Mouse (Mus musculus): ENCODE measurements around the gene Dlat. TPM values are rescaled to one million over a fixed set of nuclear protein-coding genes. Genes with fewer than 3 reads are reported as not detected.
A peak's percentile ranks its signal among the peaks of the same experiment; 100 is the strongest.
"Not testable (repeated sequence)": the region's sequence is repeated elsewhere in the genome, so short reads cannot be mapped to it uniquely, and the experiment has no call there.

Dlat gene
- polyA plus RNA-seq, 1 experiment, result 5.2 TPM

GRCm38 (mm10) chr9:50658941-50659388, 615 bp downstream of the Dlat start:
- no peak overlapping the region for H3K27ac ChIP-seq (ENCODE audit: insufficient read depth, low read length)
- no peak for DNase-seq (ENCODE audit: low read depth in 1 of 2, low spot score in 2 of 2)
- H3K4me1 ChIP-seq (ENCODE audit: control insufficient read depth, insufficient read depth, insufficient read length), result peaks cover 6% of the 10 kb centered on the region
- WGBS, result 1% methylated on average over 28 of the region's 28 CpGs
- no peak for TF ChIP-seq CTCF (IDR thresholded peaks at IDR 0.05; ENCODE audit: extremely low read depth, insufficient read depth, insufficient read length, insufficient replicate concordance)
- TF ChIP-seq POLR2A (IDR thresholded peaks at IDR 0.05; ENCODE audit: low read depth, low read length), result no peak
- H3K27me3 ChIP-seq (ENCODE audit: control insufficient read depth, insufficient read depth, low read length), result no peaks in the 10 kb centered on the region
- H3K36me3 ChIP-seq (ENCODE audit: control insufficient read depth, insufficient read depth, low read length), result peaks cover 3% of the 10 kb centered on the region; the same call in 1 of the 2 replicates
- H3K4me3 ChIP-seq (ENCODE audit: extremely low read depth, insufficient read depth, insufficient read length), result peak overlapping the region; percentile 98

- Histone ChIP-seq H3K27ac (ENCODE audit: insufficient read depth, low read length) (no peak overlapping the region), H3K4me3 (ENCODE audit: extremely low read depth, insufficient read depth, insufficient read length) (peak overlapping the region; percentile 98), H3K36me3 (ENCODE audit: control insufficient read depth, insufficient read depth, low read length) (peaks cover 5% of the 10 kb centered on the region; the same call in 1 of the 2 replicates), H3K27me3 (ENCODE audit: control insufficient read depth, insufficient read depth, low read length) (no peaks in the 10 kb centered on the region), H3K4me1 (ENCODE audit: control insufficient read depth, insufficient read depth, insufficient read length) (peaks cover 6% of the 10 kb centered on the region)
- 17% methylated on average over 5 of the region's 5 CpGs for WGBS
- no peak for TF ChIP-seq CTCF (IDR thresholded peaks at IDR 0.05; ENCODE audit: extremely low read depth, insufficient read depth, insufficient read length, insufficient replicate concordance)
- no peak for TF ChIP-seq POLR2A (IDR thresholded peaks at IDR 0.05; ENCODE audit: low read depth, low read length)
- no peak for DNase-seq (ENCODE audit: low read depth in 1 of 2, low spot score in 2 of 2)
These were observed 1.2 kb downstream of the Dlat start for GRCm38 (mm10) chr9:50658391-50658790.

- no peak for DNase-seq (ENCODE audit: low read depth in 1 of 2, low spot score in 2 of 2)
- Histone ChIP-seq H3K27ac (ENCODE audit: insufficient read depth, low read length) (no peak overlapping the region), H3K4me1 (ENCODE audit: control insufficient read depth, insufficient read depth, insufficient read length) (no peaks in the 10 kb centered on the region), H3K36me3 (ENCODE audit: control insufficient read depth, insufficient read depth, low read length) (peaks cover 30% of the 10 kb centered on the region), H3K27me3 (ENCODE audit: control insufficient read depth, insufficient read depth, low read length) (no peaks in the 10 kb centered on the region), H3K4me3 (ENCODE audit: extremely low read depth, insufficient read depth, insufficient read length) (no peak overlapping the region)
- TF ChIP-seq CTCF (IDR thresholded peaks at IDR 0.05; ENCODE audit: extremely low read depth, insufficient read depth, insufficient read length, insufficient replicate concordance), result no peak
- no peak for TF ChIP-seq POLR2A (IDR thresholded peaks at IDR 0.05; ENCODE audit: low read depth, low read length)
- WGBS, result 96% methylated on average over 10 of the region's 10 CpGs
These were observed 9.1 kb downstream of the Dlat start for GRCm38 (mm10) chr9:50650503-50650902.

- Histone ChIP-seq H3K27me3 (ENCODE audit: control insufficient read depth, insufficient read depth, low read length) (no peaks in the 10 kb centered on the region), H3K4me3 (ENCODE audit: extremely low read depth, insufficient read depth, insufficient read length) (no peak overlapping the region), H3K27ac (ENCODE audit: insufficient read depth, low read length) (no peak overlapping the region), H3K4me1 (ENCODE audit: control insufficient read depth, insufficient read depth, insufficient read length) (no peaks in the 10 kb centered on the region), H3K36me3 (ENCODE audit: control insufficient read depth, insufficient read depth, low read length) (peaks cover 42% of the 10 kb centered on the region)
- no peak for DNase-seq (ENCODE audit: low read depth in 1 of 2, low spot score in 2 of 2)
- WGBS, result 95% methylated on average over 10 of the region's 10 CpGs
- TF ChIP-seq CTCF (IDR thresholded peaks at IDR 0.05; ENCODE audit: extremely low read depth, insufficient read depth, insufficient read length, insufficient replicate concordance) (no peak), POLR2A (IDR thresholded peaks at IDR 0.05; ENCODE audit: low read depth, low read length) (no peak)
These were observed 12.7 kb downstream of the Dlat start for GRCm38 (mm10) chr9:50646826-50647370.

GRCm38 (mm10) chr9:50634270-50634669, 25.3 kb downstream of the Dlat start:
- H3K4me1 ChIP-seq (ENCODE audit: control insufficient read depth, insufficient read depth, insufficient read length), result no peaks in the 10 kb centered on the region
- DNase-seq (ENCODE audit: low read depth in 1 of 2, low spot score in 2 of 2), result no peak
- H3K27ac ChIP-seq (ENCODE audit: insufficient read depth, low read length), result no peak overlapping the region
- no peak overlapping the region for H3K4me3 ChIP-seq (ENCODE audit: extremely low read depth, insufficient read depth, insufficient read length)
- TF ChIP-seq CTCF (IDR thresholded peaks at IDR 0.05; ENCODE audit: extremely low read depth, insufficient read depth, insufficient read length, insufficient replicate concordance) (no peak), POLR2A (IDR thresholded peaks at IDR 0.05; ENCODE audit: low read depth, low read length) (no peak)
- H3K27me3 ChIP-seq (ENCODE audit: control insufficient read depth, insufficient read depth, low read length), result no peaks in the 10 kb centered on the region
- peaks cover 8% of the 10 kb centered on the region for H3K36me3 ChIP-seq (ENCODE audit: control insufficient read depth, insufficient read depth, low read length)
- WGBS, result 95% methylated on average over 11 of the region's 11 CpGs

GRCm38 (mm10) chr9:50633059-50633458, 26.5 kb downstream of the Dlat start:
- Histone ChIP-seq H3K36me3 (ENCODE audit: control insufficient read depth, insufficient read depth, low read length) (peaks cover 3% of the 10 kb centered on the region; the same call in 1 of the 2 replicates), H3K27me3 (ENCODE audit: control insufficient read depth, insufficient read depth, low read length) (no peaks in the 10 kb centered on the region), H3K4me1 (ENCODE audit: control insufficient read depth, insufficient read depth, insufficient read length) (no peaks in the 10 kb centered on the region), H3K4me3 (ENCODE audit: extremely low read depth, insufficient read depth, insufficient read length) (no peak overlapping the region), H3K27ac (ENCODE audit: insufficient read depth, low read length) (no peak overlapping the region)
- no peak for TF ChIP-seq POLR2A (IDR thresholded peaks at IDR 0.05; ENCODE audit: low read depth, low read length)
- TF ChIP-seq CTCF (IDR thresholded peaks at IDR 0.05; ENCODE audit: extremely low read depth, insufficient read depth, insufficient read length, insufficient replicate concordance), result peak; percentile 17; the same call in 1 of the 2 replicates
- DNase-seq (ENCODE audit: low read depth in 1 of 2, low spot score in 2 of 2), result no peak
- 64% methylated on average over 2 of the region's 2 CpGs for WGBS

GRCm38 (mm10) chr9:50632016-50632688, 27.4 kb downstream of the Dlat start:
- Histone ChIP-seq H3K27me3 (ENCODE audit: control insufficient read depth, insufficient read depth, low read length) (no peaks in the 10 kb centered on the region), H3K4me3 (ENCODE audit: extremely low read depth, insufficient read depth, insufficient read length) (no peak overlapping the region), H3K36me3 (ENCODE audit: control insufficient read depth, insufficient read depth, low read length) (peaks cover 3% of the 10 kb centered on the region; the same call in 1 of the 2 replicates), H3K27ac (ENCODE audit: insufficient read depth, low read length) (no peak overlapping the region), H3K4me1 (ENCODE audit: control insufficient read depth, insufficient read depth, insufficient read length) (no peaks in the 10 kb centered on the region)
- DNase-seq (ENCODE audit: low read depth in 1 of 2, low spot score in 2 of 2), result no peak
- TF ChIP-seq CTCF (IDR thresholded peaks at IDR 0.05; ENCODE audit: extremely low read depth, insufficient read depth, insufficient read length, insufficient replicate concordance) (no peak), POLR2A (IDR thresholded peaks at IDR 0.05; ENCODE audit: low read depth, low read length) (no peak)
- WGBS, result 85% methylated on average over 6 of the region's 6 CpGs

GRCm38 (mm10) chr9:50630903-50631302, 28.7 kb downstream of the Dlat start:
- not testable (repeated sequence) for H3K36me3 ChIP-seq (ENCODE audit: control insufficient read depth, insufficient read depth, low read length); H3K4me1 ChIP-seq (ENCODE audit: control insufficient read depth, insufficient read depth, insufficient read length); H3K27ac ChIP-seq (ENCODE audit: insufficient read depth, low read length); H3K27me3 ChIP-seq (ENCODE audit: control insufficient read depth, insufficient read depth, low read length); H3K4me3 ChIP-seq (ENCODE audit: extremely low read depth, insufficient read depth, insufficient read length); DNase-seq (ENCODE audit: low read depth in 1 of 2, low spot score in 2 of 2)
- WGBS, result 92% methylated on average over 6 of the region's 8 CpGs
